8 mouse cellular contexts compared by ENCODE assay signal in genomic region chr9:20492527-20493233, GRCm38 (mm10). TPM values are rescaled to one million over a fixed set of nuclear protein-coding genes. Genes with fewer than 3 reads are reported as not detected.
DNase-seq lines count a peak whose midpoint lies in the region; ATAC-seq and TF ChIP-seq lines count a peak whose summit lies in the region.

Zfp426 (minus strand) TSS chr9:20492746.

- intact Hi-C loops in left cerebral cortex, adult 2 months (cut with DNase I), result loop anchor here (2.0 to 10.0 kb wide), 4 partner anchors 26 to 152 kb away; partner anchors contain the start of genes Fbxl12, Ubl5 and Zfp266

- no peak for TF ChIP-seq CTCF in hindbrain, postnatal 0 days (IDR thresholded peaks at IDR 0.05; ENCODE audit: low read depth)
- no peak for TF ChIP-seq CTCF in left cerebral cortex, adult 2 months (IDR thresholded peaks at IDR 0.05)

- H3K27me3 ChIP-seq in hindbrain, postnatal 0 days (ENCODE audit: insufficient read depth, low read length), result no peaks in the 10 kb centered on the region

- H3K4me3 ChIP-seq in hindbrain, postnatal 0 days (ENCODE audit: low read length), result peak within 1 kb of the TSS; percentile 95
- peak within 1 kb of the TSS; percentile 76 for H3K4me3 ChIP-seq in left cerebral cortex, adult 2 months

- H3K36me3 ChIP-seq in hindbrain, postnatal 0 days (ENCODE audit: insufficient read depth, low read length), result peaks cover 1% of the 10 kb centered on the region; the same call in 1 of the 2 replicates

- ATAC-seq in hindbrain, postnatal 0 days, result peak; percentile 97
- ATAC-seq in megakaryocyte, adult 5-6 weeks (ENCODE audit: poor library complexity, severe bottlenecking), result peak; percentile 92

- H3K4me1 ChIP-seq in hindbrain, postnatal 0 days (ENCODE audit: insufficient read depth, low read length), result 0 out of 2 replicates have a peak, but pooled peaks cover 8% of the 10 kb centered on the region

- H3K9me3 ChIP-seq in hindbrain, postnatal 0 days (ENCODE audit: low read length), result no peaks in the 10 kb centered on the region

- peak within 1 kb of the TSS; percentile 90 for H3K9ac ChIP-seq in hindbrain, postnatal 0 days (replicated peaks; ENCODE audit: low read length)

- peak within 1 kb of the TSS; percentile 73 for H3K4me2 ChIP-seq in hindbrain, postnatal 0 days (ENCODE audit: low read depth, low read length)

- WGBS in hindbrain, postnatal 0 days, result 1% methylated on average over 40 of the region's 40 CpGs

- DNase-seq in T-cell, adult 2 months (ENCODE audit: low spot score), result peak; percentile 92
- peak; percentile 84 to 86 for DNase-seq in cerebellum, postnatal 36 days
- peak; percentile 77 for DNase-seq in gastrocnemius, adult 18-20 months (ENCODE audit: low spot score)
- DNase-seq in hindbrain, postnatal 0 days (ENCODE audit: low spot score), result peak; percentile 95
- DNase-seq in left cerebral cortex, adult 2 months (ENCODE audit: extremely low spot score in 1 of 2, low spot score in 2 of 2), result peak; percentile 87 to 89
- DNase-seq in right cerebral cortex, adult 2 months (ENCODE audit: low spot score in 2 of 2), result peak; percentile 83 to 92
- peak; percentile 83 for DNase-seq in urinary bladder, postnatal 14 days (ENCODE audit: low spot score)

- H3K27ac ChIP-seq in hindbrain, postnatal 0 days, result peak within 1 kb of the TSS; percentile 99
- peak within 1 kb of the TSS; percentile 98 for H3K27ac ChIP-seq in left cerebral cortex, adult 2 months

RNA-seq across cellular contexts. Expression of gene Zfp426, which starts in this region (rescaled TPM):
- total RNA-seq in gastrocnemius, adult 18-20 months (2021), result 1 to 10 TPM; 7.2 to 7.5 TPM
- total RNA-seq in hindbrain, postnatal 0 days (2014; rRNA removed), result 48.3 and 57.1 TPM in 2 replicates
- 22.1 and 23.3 TPM in 2 replicates for polyA plus RNA-seq in hindbrain, postnatal 0 days (2015; fragmentation: Nextera tagmentation; extraction: Ambion mirVana)
- total RNA-seq in left cerebral cortex, adult 2 months (2021), result 10 to 100 TPM; 30.7 to 33.7 TPM
- 18.6 and 22.3 TPM in 2 replicates for total RNA-seq in megakaryocyte, adult 5-6 weeks (2015)
- 20.8 and 23.6 TPM in 2 replicates for total RNA-seq in megakaryocyte, adult 5-6 weeks (2017)

Comparison
In these comparisons a context has a peak if more than half of its experiments do, and no peak if none do; other contexts are left out.
1. Peak in every context shown above with its lines: DNase-seq, ATAC-seq, H3K4me3 ChIP-seq and H3K27ac ChIP-seq.